Mouse (Mus musculus) G1E (cell line): ENCODE results near the gene Dhx35. TPM values are rescaled to one million over a fixed set of nuclear protein-coding genes. Genes with fewer than 3 reads are reported as not detected.
A peak's percentile ranks its signal among the peaks of the same experiment; 100 is the strongest.

Experiments used
- ATAC-seq: 2 replicates; pipeline ENCODE4 v1.8.0; 2016; ENCODE audit warnings: mild to moderate bottlenecking; ENCODE audit not compliant: insufficient number of reproducible peaks, poor library complexity, low FRiP score, severe bottlenecking; ENCODE audit errors: extremely low read depth
- DNase-seq: peaks from one replicate; pipeline ENCODE4 v3.0.0; 2012; ENCODE audit warnings: low spot score
- H3K27me3 ChIP-seq: 2 replicates; pipeline ENCODE4 v1.6.1; 2012; ENCODE audit warnings: mild to moderate bottlenecking, low read length, inconsistent platforms; ENCODE audit not compliant: insufficient read depth
- H3K36me3 ChIP-seq: replicated peaks from 2 replicates; pipeline ENCODE3; 2012; ENCODE audit warnings: mild to moderate bottlenecking, inconsistent platforms
- H3K4me1 ChIP-seq: 2 replicates; pipeline ENCODE4 v1.6.1; 2012; ENCODE audit warnings: low read depth, low read length, inconsistent platforms, mixed read lengths; ENCODE audit not compliant: insufficient read depth
- H3K4me3 ChIP-seq: 2 replicates; pipeline ENCODE4 v1.5.1; 2012; ENCODE audit warnings: low read depth, mild to moderate bottlenecking, inconsistent platforms, low read length, moderate library complexity, mixed read lengths
- H3K9me3 ChIP-seq: replicated peaks from 2 replicates; pipeline ENCODE4 v1.6.1; 2012; ENCODE audit warnings: inconsistent platforms
- CTCF ChIP-seq: IDR thresholded peaks from 2 replicates; pipeline ENCODE4 v1.5.1; 2012; ENCODE audit warnings: low read depth, low read length, inconsistent platforms, mixed read lengths
- GATA1 ChIP-seq: IDR thresholded peaks from 2 replicates; pipeline ENCODE4 v1.6.1; 2012; ENCODE audit warnings: borderline replicate concordance, low read length, inconsistent platforms, mixed read lengths
- GATA2 ChIP-seq: IDR thresholded peaks from 2 replicates; pipeline ENCODE4 v1.6.1; 2012; ENCODE audit warnings: low read depth, low read length, inconsistent platforms, borderline replicate concordance
- POLR2AphosphoS5 ChIP-seq: IDR thresholded peaks from 2 replicates; pipeline ENCODE4 v1.6.1; 2012; ENCODE audit warnings: low read depth, low read length, inconsistent platforms; ENCODE audit not compliant: insufficient replicate concordance
- TAL1 ChIP-seq: conservative IDR thresholded peaks from 2 replicates; pipeline ENCODE4 v1.6.1; 2012; ENCODE audit warnings: low read depth, low read length, inconsistent platforms, mixed read lengths
- polyA plus RNA-seq: library from polyadenylated mRNA; stranded (reverse); fragments of >175 nt; gene quantifications from 2 replicates; pipeline ENCODE4 v1.2.3, GENCODE M21; 2012
- total RNA-seq, 2 experiments: library from RNA; stranded (forward) in 1 of 2; stranded (reverse) in 1 of 2; fragments of 200-1000 nt in 1 of 2; fragments of >200 nt in 1 of 2; fragmentation: Nextera tagmentation in 1 of 2; gene quantifications; 2 replicates each; pipeline ENCODE4 v1.2.3; 2014 to 2017

Dhx35 gene
- total and polyA plus RNA-seq, 3 experiments, result 9.6 to 28.2 (median 24.2) TPM

- ATAC-seq (no peak), DNase-seq (no peak)
- TF ChIP-seq CTCF (no peak), TAL1 (no peak), GATA2 (no peak), GATA1 (no peak), POLR2AphosphoS5 (no peak)
- peaks cover 25% of the 10 kb centered on the region for H3K4me1 ChIP-seq
- peak overlapping the region; percentile 98 for H3K4me3 ChIP-seq
- no peaks in the 10 kb centered on the region for H3K27me3 ChIP-seq
- peaks cover 31% of the 10 kb centered on the region for H3K36me3 ChIP-seq
- H3K9me3 ChIP-seq, result no peaks in the 10 kb centered on the region
These were observed 436 bp downstream of the Dhx35 start for GRCm38 (mm10) chr2:158795043-158795442.

DNA sequence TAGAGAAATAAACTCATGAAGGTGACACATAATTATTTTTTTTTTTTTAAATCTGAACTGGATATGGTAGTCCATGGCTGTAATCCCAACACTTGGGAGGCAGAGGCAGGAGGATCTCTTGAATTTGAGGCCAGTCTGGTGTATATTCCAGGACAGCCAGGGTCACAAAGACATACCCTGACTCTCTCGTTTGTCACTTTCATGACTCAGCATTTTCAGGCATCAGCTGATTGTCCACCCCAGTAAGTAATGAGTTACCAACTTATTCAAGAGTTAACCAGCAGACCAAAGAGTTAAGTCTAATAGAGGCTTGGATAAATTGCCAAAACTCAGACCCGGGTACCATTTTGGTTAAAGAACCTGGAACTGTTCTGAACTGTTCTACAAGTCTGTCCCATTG is 1.3 kb downstream of the Dhx35 start:
- Histone ChIP-seq H3K9me3 (no peaks in the 10 kb centered on the region), H3K4me1 (peaks cover 25% of the 10 kb centered on the region), H3K4me3 (no peak overlapping the region; the same call in 1 of the 2 replicates), H3K27me3 (no peaks in the 10 kb centered on the region), H3K36me3 (peaks cover 39% of the 10 kb centered on the region)
- DNase-seq (no peak), ATAC-seq (no peak)
- TF ChIP-seq GATA2 (no peak), POLR2AphosphoS5 (no peak), GATA1 (no peak)

DNA sequence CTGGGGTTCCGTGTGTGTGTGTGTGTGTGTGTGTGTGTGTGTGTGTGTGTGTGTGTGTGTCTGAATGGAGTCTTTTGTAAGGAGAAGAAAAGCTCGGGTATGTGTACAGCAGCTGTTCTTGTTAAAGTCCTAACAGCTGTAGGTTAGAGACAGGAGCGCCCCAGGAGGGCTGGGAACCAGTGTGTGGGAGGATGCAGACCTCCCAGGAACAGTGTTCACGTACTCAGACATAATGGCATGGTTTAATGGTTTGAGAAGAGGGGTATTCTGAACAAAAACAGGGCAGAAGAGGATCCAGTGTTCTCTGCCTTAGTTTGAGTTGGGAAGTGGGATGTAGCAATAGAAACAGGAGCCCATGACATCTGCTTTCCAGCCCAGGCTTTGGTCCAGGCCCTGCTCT is 4.7 kb downstream of the Dhx35 start:
- H3K4me1 ChIP-seq, result peaks cover 20% of the 10 kb centered on the region
- no peak overlapping the region for H3K4me3 ChIP-seq
- no peak for TF ChIP-seq CTCF
- no peaks in the 10 kb centered on the region for H3K27me3 ChIP-seq
- H3K9me3 ChIP-seq, result no peaks in the 10 kb centered on the region
- DNase-seq (no peak), ATAC-seq (no peak)
- H3K36me3 ChIP-seq, result peaks cover 70% of the 10 kb centered on the region

DNA sequence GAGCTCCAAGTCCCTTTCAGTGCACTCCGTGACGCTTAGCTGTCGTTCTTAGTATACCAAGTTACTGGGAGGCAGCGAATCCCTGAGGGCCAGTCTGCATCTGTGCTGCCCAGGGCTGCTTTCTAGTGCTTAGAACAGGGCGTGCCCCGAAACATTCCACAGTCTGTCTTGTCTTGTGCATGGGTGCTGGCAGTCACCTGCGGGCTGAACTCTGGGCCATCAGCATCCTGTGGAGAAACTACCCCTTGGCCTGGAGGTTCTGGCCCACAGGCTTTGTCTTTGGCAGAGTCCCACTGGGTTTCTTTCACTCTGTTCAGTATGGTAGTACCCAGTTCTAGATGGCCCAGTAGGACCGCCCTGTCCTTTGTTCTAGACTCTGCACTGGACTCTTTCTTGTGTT is 6.2 kb downstream of the Dhx35 start:
- no peak for ATAC-seq
- peaks cover 83% of the 10 kb centered on the region for H3K36me3 ChIP-seq

GRCm38 (mm10) chr2:158803575-158803974 is 9.0 kb downstream of the Dhx35 start:
- peaks cover 88% of the 10 kb centered on the region for H3K36me3 ChIP-seq
- no peak for ATAC-seq

More for the DNA sequence above, 6.2 kb downstream of the Dhx35 start:
- DNase-seq, result no peak
- TF ChIP-seq POLR2AphosphoS5, result no peak
- TF ChIP-seq TAL1, result no peak
- TF ChIP-seq CTCF, result no peak
- no peak for TF ChIP-seq GATA2
- H3K9me3 ChIP-seq, result no peaks in the 10 kb centered on the region
- H3K4me1 ChIP-seq, result peaks cover 11% of the 10 kb centered on the region
- no peaks in the 10 kb centered on the region for H3K27me3 ChIP-seq
- no peak overlapping the region for H3K4me3 ChIP-seq

GRCm38 (mm10) chr2:158815686-158816085 is 21.1 kb downstream of the Dhx35 start:
- Histone ChIP-seq H3K9me3 (no peaks in the 10 kb centered on the region), H3K36me3 (peaks cover 82% of the 10 kb centered on the region), H3K4me1 (no peaks in the 10 kb centered on the region), H3K27me3 (no peaks in the 10 kb centered on the region), H3K4me3 (no peak overlapping the region)
- TF ChIP-seq GATA2 (no peak), GATA1 (no peak), POLR2AphosphoS5 (no peak), CTCF (no peak), TAL1 (no peak)
- no peak for ATAC-seq
- DNase-seq, result no peak

More at GRCm38 (mm10) chr2:158803575-158803974, 9.0 kb downstream of the Dhx35 start:
- H3K9me3 ChIP-seq, result no peaks in the 10 kb centered on the region
- no peaks in the 10 kb centered on the region for H3K27me3 ChIP-seq
- peaks cover 4% of the 10 kb centered on the region; the same call in 1 of the 2 replicates for H3K4me1 ChIP-seq
- H3K4me3 ChIP-seq, result no peak overlapping the region
- TF ChIP-seq CTCF, result no peak
- TF ChIP-seq GATA1, result no peak
- no peak for TF ChIP-seq TAL1
- TF ChIP-seq POLR2AphosphoS5, result no peak
- TF ChIP-seq GATA2, result no peak
- no peak for DNase-seq

DNA sequence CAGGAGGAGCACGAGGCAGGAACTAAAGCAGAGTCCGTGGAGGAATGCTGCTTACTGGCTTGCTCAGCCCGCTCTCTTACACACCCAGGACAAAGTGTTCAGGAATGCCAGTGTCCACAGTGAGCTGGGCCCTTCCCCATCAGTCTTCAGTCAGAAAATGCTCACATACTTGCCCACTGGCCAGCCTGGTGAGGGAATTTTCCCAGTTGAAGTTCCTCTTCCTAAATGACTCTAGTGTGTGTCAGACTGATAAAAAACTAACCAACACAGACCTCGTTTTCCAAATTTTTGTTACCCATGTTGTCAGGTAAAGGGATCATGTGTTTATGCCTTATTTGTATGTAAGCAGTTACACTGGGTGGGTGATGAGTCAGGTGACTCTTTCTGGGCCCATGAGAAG is 21.6 kb downstream of the Dhx35 start:
- Histone ChIP-seq H3K9me3 (no peaks in the 10 kb centered on the region), H3K4me3 (no peak overlapping the region), H3K36me3 (peaks cover 85% of the 10 kb centered on the region), H3K27me3 (no peaks in the 10 kb centered on the region), H3K4me1 (no peaks in the 10 kb centered on the region)
- DNase-seq, result no peak
- TF ChIP-seq CTCF, result no peak
- TF ChIP-seq GATA1, result no peak
- TF ChIP-seq POLR2AphosphoS5, result no peak
- no peak for TF ChIP-seq TAL1
- TF ChIP-seq GATA2, result no peak
- ATAC-seq, result no peak
